Mouse (Mus musculus): Measurements from ENCODE around the gene Mpped1.

GRCm38 (mm10) chr15:83865626-83866025 lies 86.4 kb downstream of the Mpped1 start:
- TF ChIP-seq CTCF (IDR thresholded peaks at IDR 0.05; ENCODE audit: control insufficient read depth, insufficient read depth, insufficient read length) (no peak), USF1 (IDR thresholded peaks at IDR 0.05; ENCODE audit: low read depth) (no peak), MAX (IDR thresholded peaks at IDR 0.05) (no peak), MYOD1 (IDR thresholded peaks at IDR 0.05; ENCODE audit: control insufficient read depth, insufficient read length, low read depth) (no peak), CEBPB (IDR thresholded peaks at IDR 0.05; ENCODE audit: low read depth) (no peak), FOSL1 (IDR thresholded peaks at IDR 0.05; ENCODE audit: insufficient read depth, low read length, poor library complexity, severe bottlenecking) (no peak)
